Mouse (Mus musculus): ENCODE results near the gene Krt88. TPM values are rescaled to one million over a fixed set of nuclear protein-coding genes. Genes with fewer than 3 reads are reported as not detected.

The Krt88 gene
- polyA plus RNA-seq, 1 experiment from 2014 or later = not detected

GRCm38 (mm10) chr15:101453093-101453736, 5.7 kb downstream of the Krt88 start:
- peaks cover 7% of the 10 kb centered on the region; the same call in 1 of the 2 replicates for H3K9me3 ChIP-seq (replicated peaks)
- peaks cover 9% of the 10 kb centered on the region for H3K4me1 ChIP-seq
- peak overlapping the region; percentile 32 for H3K4me3 ChIP-seq
- no peak overlapping the region for H3K27ac ChIP-seq (replicated peaks)
- no peaks in the 10 kb centered on the region for H3K36me3 ChIP-seq
- WGBS = 6% methylated on average over 13 of the region's 13 CpGs
- peak; percentile 81 for DNase-seq (ENCODE audit: low spot score)
- H3K27me3 ChIP-seq (ENCODE audit: low read depth, poor library complexity, severe bottlenecking) = no peaks in the 10 kb centered on the region

- Histone ChIP-seq H3K4me3 (no peak overlapping the region), H3K9me3 (replicated peaks) (peaks cover 7% of the 10 kb centered on the region; the same call in 1 of the 2 replicates), H3K4me1 (peaks cover 19% of the 10 kb centered on the region), H3K27ac (replicated peaks) (no peak overlapping the region), H3K27me3 (ENCODE audit: low read depth, poor library complexity, severe bottlenecking) (no peaks in the 10 kb centered on the region), H3K36me3 (no peaks in the 10 kb centered on the region)
- DNase-seq (ENCODE audit: low spot score) = no peak
- 89% methylated on average over 8 of the region's 8 CpGs for WGBS
Measured at GRCm38 (mm10) chr15:101454774-101455173, 7.2 kb downstream of the Krt88 start.

DNA sequence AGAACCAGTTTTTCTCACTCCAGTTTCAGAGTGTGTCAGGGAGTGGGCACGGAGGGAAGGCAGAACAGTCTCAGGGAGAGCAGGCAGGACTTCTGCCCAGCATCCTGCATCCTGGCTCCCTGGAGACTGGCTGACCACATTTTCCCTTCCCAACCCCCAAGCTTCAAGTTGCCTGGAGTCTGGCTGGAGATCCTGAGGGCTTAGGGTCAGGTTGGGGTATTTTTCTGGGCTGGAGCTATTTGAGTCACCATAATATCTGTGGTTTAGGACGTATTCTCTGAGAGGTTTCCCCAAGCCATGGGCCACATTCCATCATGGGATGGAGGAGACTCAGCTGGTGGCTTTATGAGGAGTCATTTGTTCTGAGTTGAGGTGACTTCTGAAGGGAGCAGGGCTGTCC, 7.7 kb downstream of the Krt88 start:
- WGBS = 89% methylated on average over 2 of the region's 2 CpGs
- DNase-seq (ENCODE audit: low spot score) = no peak
- Histone ChIP-seq H3K9me3 (replicated peaks) (peaks cover 7% of the 10 kb centered on the region; the same call in 1 of the 2 replicates), H3K27ac (replicated peaks) (no peak overlapping the region), H3K36me3 (no peaks in the 10 kb centered on the region), H3K4me3 (no peak overlapping the region), H3K27me3 (ENCODE audit: low read depth, poor library complexity, severe bottlenecking) (no peaks in the 10 kb centered on the region), H3K4me1 (peaks cover 19% of the 10 kb centered on the region)

GRCm38 (mm10) chr15:101455891-101456290, 8.3 kb downstream of the Krt88 start:
- no peaks in the 10 kb centered on the region for H3K27me3 ChIP-seq (ENCODE audit: low read depth, poor library complexity, severe bottlenecking)
- WGBS = 85% methylated on average over 6 of the region's 6 CpGs
- H3K27ac ChIP-seq (replicated peaks) = no peak overlapping the region
- no peak for DNase-seq (ENCODE audit: low spot score)
- no peaks in the 10 kb centered on the region for H3K36me3 ChIP-seq
- H3K9me3 ChIP-seq (replicated peaks) = peaks cover 7% of the 10 kb centered on the region; the same call in 1 of the 2 replicates
- no peak overlapping the region for H3K4me3 ChIP-seq
- peaks cover 19% of the 10 kb centered on the region for H3K4me1 ChIP-seq

GRCm38 (mm10) chr15:101458361-101458930, 10.9 kb downstream of the Krt88 start:
- WGBS = 55% methylated on average over 16 of the region's 16 CpGs
- DNase-seq (ENCODE audit: low spot score) = no peak
- Histone ChIP-seq H3K27me3 (ENCODE audit: low read depth, poor library complexity, severe bottlenecking) (no peaks in the 10 kb centered on the region), H3K27ac (replicated peaks) (peak overlapping the region; percentile 39; the same call in 1 of the 2 replicates), H3K4me1 (peaks cover 12% of the 10 kb centered on the region), H3K4me3 (no peak overlapping the region), H3K36me3 (no peaks in the 10 kb centered on the region), H3K9me3 (replicated peaks) (peaks cover 7% of the 10 kb centered on the region; the same call in 1 of the 2 replicates)

DNA sequence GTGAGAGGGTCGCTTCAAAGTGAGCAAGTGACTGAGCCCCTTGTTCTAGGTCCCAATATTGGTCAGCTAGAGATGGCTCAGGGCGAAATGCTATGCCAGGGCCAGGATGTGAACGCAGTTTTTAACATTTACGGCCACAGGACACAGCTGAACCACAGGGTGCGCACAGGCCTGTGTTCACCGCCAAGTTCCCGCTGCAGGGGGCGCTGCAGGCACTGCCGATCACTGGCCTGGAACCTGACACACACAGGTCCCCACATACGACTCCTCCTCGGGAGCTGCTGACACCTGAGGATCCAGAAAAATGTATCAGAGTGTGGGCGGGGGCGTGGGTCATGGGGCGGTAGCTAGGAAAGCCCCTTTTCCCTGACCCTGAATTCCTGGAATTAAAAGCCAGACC, 11.7 kb downstream of the Krt88 start:
- Histone ChIP-seq H3K27me3 (ENCODE audit: low read depth, poor library complexity, severe bottlenecking) (no peaks in the 10 kb centered on the region), H3K36me3 (no peaks in the 10 kb centered on the region), H3K4me1 (peaks cover 11% of the 10 kb centered on the region), H3K9me3 (replicated peaks) (peaks cover 7% of the 10 kb centered on the region; the same call in 1 of the 2 replicates), H3K27ac (replicated peaks) (no peak overlapping the region), H3K4me3 (no peak overlapping the region)
- 78% methylated on average over 14 of the region's 14 CpGs for WGBS
- no peak for DNase-seq (ENCODE audit: low spot score)

GRCm38 (mm10) chr15:101463651-101464050, 16.1 kb downstream of the Krt88 start, which contains the start of gene Krt81:
Krt81 (minus strand) TSS chr15:101463751.
- 86% methylated on average over 13 of the region's 13 CpGs for WGBS
- no peak for DNase-seq (ENCODE audit: low spot score)
- no peaks in the 10 kb centered on the region for H3K27me3 ChIP-seq (ENCODE audit: low read depth, poor library complexity, severe bottlenecking)
- no peak within 1 kb of the TSS for H3K27ac ChIP-seq (replicated peaks)
- H3K9me3 ChIP-seq (replicated peaks) = no peaks in the 10 kb centered on the region
- no peaks in the 10 kb centered on the region for H3K36me3 ChIP-seq
- no peak within 1 kb of the TSS for H3K4me3 ChIP-seq
- peaks cover 5% of the 10 kb centered on the region for H3K4me1 ChIP-seq

GRCm38 (mm10) chr15:101469093-101469492, 21.5 kb downstream of the Krt88 start:
- H3K27me3 ChIP-seq (ENCODE audit: low read depth, poor library complexity, severe bottlenecking) = no peaks in the 10 kb centered on the region
- H3K4me1 ChIP-seq = no peaks in the 10 kb centered on the region
- DNase-seq (ENCODE audit: low spot score) = no peak
- H3K4me3 ChIP-seq = no peak overlapping the region
- 87% methylated on average over 4 of the region's 4 CpGs for WGBS
- H3K9me3 ChIP-seq (replicated peaks) = no peaks in the 10 kb centered on the region
- H3K27ac ChIP-seq (replicated peaks) = no peak overlapping the region
- no peaks in the 10 kb centered on the region for H3K36me3 ChIP-seq

GRCm38 (mm10) chr15:101472952-101473528, 25.5 kb downstream of the Krt88 start, which contains the start of gene Krt86:
Krt86 (plus strand) TSS chr15:101473478.
- no peaks in the 10 kb centered on the region for H3K36me3 ChIP-seq
- 40% methylated on average over 10 of the region's 10 CpGs for WGBS
- no peak within 1 kb of the TSS for H3K4me3 ChIP-seq
- no peaks in the 10 kb centered on the region for H3K9me3 ChIP-seq (replicated peaks)
- no peaks in the 10 kb centered on the region for H3K4me1 ChIP-seq
- H3K27me3 ChIP-seq (ENCODE audit: low read depth, poor library complexity, severe bottlenecking) = peaks cover 8% of the 10 kb centered on the region
- no peak within 1 kb of the TSS for H3K27ac ChIP-seq (replicated peaks)
- DNase-seq (ENCODE audit: low spot score) = no peak

DNA sequence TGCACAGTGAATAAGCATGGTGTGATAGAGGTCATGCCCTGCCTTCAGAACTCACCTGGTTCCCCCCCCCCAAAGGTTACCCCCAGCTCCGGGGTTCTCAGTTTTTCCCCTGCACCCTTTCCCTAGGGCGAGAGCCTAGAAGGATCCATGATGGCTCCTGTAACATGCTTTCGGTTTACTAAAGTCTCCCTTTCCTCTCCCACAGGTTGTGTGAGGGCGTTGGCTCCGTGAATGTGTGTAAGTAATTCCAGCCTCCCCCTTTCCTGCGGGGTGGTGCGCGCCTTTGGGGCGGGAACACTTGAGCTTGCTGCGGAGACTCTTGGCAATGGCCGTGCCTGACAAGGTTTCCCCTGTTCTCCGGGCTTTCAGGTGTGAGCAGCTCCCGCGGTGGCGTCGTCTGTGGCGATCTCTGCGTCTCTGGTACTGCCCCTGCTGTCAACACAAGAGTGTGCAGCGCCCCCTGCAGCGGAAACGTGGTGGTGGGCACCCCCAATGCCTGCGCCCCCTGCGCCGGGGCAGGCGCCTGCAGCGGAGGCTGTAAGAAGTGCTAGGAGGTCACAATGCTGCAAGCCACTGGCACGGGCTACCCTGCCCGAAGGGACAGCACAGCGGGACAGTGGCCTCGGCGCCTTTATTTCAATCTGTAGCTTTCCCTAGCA, 31.6 kb downstream of the Krt88 start:
- WGBS = 11% methylated on average over 31 of the region's 31 CpGs
- peaks cover 38% of the 10 kb centered on the region for H3K27me3 ChIP-seq (ENCODE audit: low read depth, poor library complexity, severe bottlenecking)
- DNase-seq (ENCODE audit: low spot score) = peak; percentile 75
- peak overlapping the region; percentile 73 for H3K27ac ChIP-seq (replicated peaks)
- H3K4me3 ChIP-seq = peak overlapping the region; percentile 52
- no peaks in the 10 kb centered on the region for H3K9me3 ChIP-seq (replicated peaks)
- no peaks in the 10 kb centered on the region for H3K36me3 ChIP-seq
- H3K4me1 ChIP-seq = peaks cover 12% of the 10 kb centered on the region

DNA sequence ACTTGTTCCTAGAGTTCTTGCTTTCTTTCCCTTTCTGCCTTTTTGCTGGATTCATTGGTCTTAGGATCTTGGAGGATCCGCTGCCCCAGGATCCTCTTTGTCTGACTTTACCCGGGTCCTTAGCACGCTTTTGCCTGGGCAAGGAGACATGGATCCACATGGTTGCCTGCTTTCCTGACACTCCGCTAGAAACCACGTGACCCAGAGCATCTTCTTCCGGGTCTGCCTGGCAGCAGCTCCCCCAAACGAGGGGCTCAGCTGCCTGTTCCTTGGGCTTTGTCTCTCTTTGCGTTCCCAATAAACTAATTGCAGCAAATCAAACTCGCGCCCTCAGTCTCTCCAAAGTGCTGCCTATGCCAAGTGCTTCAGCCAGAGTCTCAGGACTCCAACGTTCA, 32.1 kb downstream of the Krt88 start:
- peak overlapping the region; percentile 73 for H3K27ac ChIP-seq (replicated peaks)
- DNase-seq (ENCODE audit: low spot score) = peak; percentile 43
- WGBS = 41% methylated on average over 11 of the region's 11 CpGs

GRCm38 (mm10) chr15:101482056-101482455, 34.5 kb downstream of the Krt88 start:
- no peaks in the 10 kb centered on the region for H3K9me3 ChIP-seq (replicated peaks)
- no peaks in the 10 kb centered on the region for H3K36me3 ChIP-seq
- no peak overlapping the region for H3K4me3 ChIP-seq
- WGBS = 39% methylated on average over 4 of the region's 4 CpGs
- no peak for DNase-seq (ENCODE audit: low spot score)
- no peak overlapping the region for H3K27ac ChIP-seq (replicated peaks)
- peaks cover 16% of the 10 kb centered on the region for H3K4me1 ChIP-seq
- H3K27me3 ChIP-seq (ENCODE audit: low read depth, poor library complexity, severe bottlenecking) = peaks cover 38% of the 10 kb centered on the region

More for the DNA sequence above, 32.1 kb downstream of the Krt88 start:
- Histone ChIP-seq H3K36me3 (no peaks in the 10 kb centered on the region), H3K27me3 (ENCODE audit: low read depth, poor library complexity, severe bottlenecking) (peaks cover 38% of the 10 kb centered on the region), H3K4me3 (peak overlapping the region; percentile 52), H3K4me1 (peaks cover 12% of the 10 kb centered on the region), H3K9me3 (replicated peaks) (no peaks in the 10 kb centered on the region)

Data from midbrain, embryonic 10.5 days (tissue).